Mouse (Mus musculus) ES-E14 (cell line): ENCODE measurements around the gene Lingo1. TPM values are rescaled to one million over a fixed set of nuclear protein-coding genes. Genes with fewer than 3 reads are reported as not detected.

Experiments used
- DNase-seq: peaks from one replicate; pipeline ENCODE4 v3.0.0-alpha.2; 2013; ENCODE audit warnings: low read depth, low spot score
- H3K27ac ChIP-seq: 2 replicates; pipeline ENCODE4 v1.5.1; 2012; ENCODE audit warnings: low read depth, mild to moderate bottlenecking, low read length, moderate library complexity, mixed read lengths; ENCODE audit not compliant: poor library complexity, insufficient read depth, severe bottlenecking
- H3K36me3 ChIP-seq: 2 replicates; pipeline ENCODE4 v1.6.1; 2012; ENCODE audit warnings: mild to moderate bottlenecking, low read length, moderate library complexity, mixed read lengths; ENCODE audit not compliant: control insufficient read depth, poor library complexity, insufficient read depth, severe bottlenecking
- H3K4me1 ChIP-seq, 2 experiments: fragments of 150-350 bp in 1 of 2; sonication (generic) in 1 of 2; 2 replicates each; pipeline ENCODE4 v1.6.1; 2012; ENCODE audit warnings: low read length in 2 of 2, mild to moderate bottlenecking in 1 of 2, mixed read lengths in 1 of 2; ENCODE audit not compliant: control insufficient read depth in 2 of 2, insufficient read depth in 2 of 2, poor library complexity in 1 of 2
- H3K4me3 ChIP-seq, 2 experiments: fragments of 150-350 bp in 1 of 2; sonication (generic) in 1 of 2; 2 replicates each; pipeline ENCODE4 v1.5.1; 2012; ENCODE audit warnings: low read length in 2 of 2, low read depth in 1 of 2, mild to moderate bottlenecking in 1 of 2, mixed read lengths in 1 of 2; ENCODE audit not compliant: insufficient read depth in 1 of 2, poor library complexity in 1 of 2, severe bottlenecking in 1 of 2
- H3K9ac ChIP-seq: 2 replicates; pipeline ENCODE4 v1.6.1; 2012; ENCODE audit warnings: low read depth, mild to moderate bottlenecking, low read length, mixed read lengths; ENCODE audit not compliant: poor library complexity, insufficient read depth, severe bottlenecking
- H3K9me3 ChIP-seq: fragments of 150-350 bp; sonication (generic); 2 replicates; pipeline ENCODE4 v1.6.1; 2012; ENCODE audit warnings: low read depth, mild to moderate bottlenecking, low read length; ENCODE audit not compliant: control insufficient read depth, insufficient read depth
- CHD2 ChIP-seq: IDR thresholded peaks from 2 replicates; pipeline ENCODE4 v1.6.1; 2014; ENCODE audit warnings: mild to moderate bottlenecking, low read depth, low read length, inconsistent platforms
- HCFC1 ChIP-seq: IDR thresholded peaks from 2 replicates; pipeline ENCODE4 v1.6.1; 2012; ENCODE audit warnings: low read length, inconsistent platforms, borderline replicate concordance; ENCODE audit not compliant: insufficient read depth
- MAFK ChIP-seq: IDR thresholded peaks from 2 replicates; pipeline ENCODE4 v1.6.1; 2014; ENCODE audit warnings: mild to moderate bottlenecking, low read depth, low read length, inconsistent platforms; ENCODE audit not compliant: insufficient read depth
- ZC3H11A ChIP-seq: IDR thresholded peaks from 2 replicates; pipeline ENCODE4 v1.6.1; 2012; ENCODE audit warnings: low read depth, mild to moderate bottlenecking, inconsistent platforms, low read length, borderline replicate concordance
- ZNF384 ChIP-seq: IDR thresholded peaks from 2 replicates; pipeline ENCODE4 v1.6.1; 2012; ENCODE audit warnings: low read depth, low read length, inconsistent platforms
- in situ Hi-C, 2 experiments: fragments of 600-800 bp; cut with MboI; formaldehyde crosslinking; loops; one replicate each; pipeline ENCODE4 v1.15.1; 2025; ENCODE audit warnings: low sequenced_read_pairs in 2 of 2, inconsistent platforms in 1 of 2; ENCODE audit not compliant: unreplicated experiment in 2 of 2
- total RNA-seq: library from RNA; depleted of rRNA; stranded (reverse); fragments of 300-350 nt; gene quantifications from 2 replicates; pipeline ENCODE4 v1.2.3, GENCODE M21; 2012

Lingo1 gene
- total RNA-seq, 1 experiment: 1.3 TPM

DNA sequence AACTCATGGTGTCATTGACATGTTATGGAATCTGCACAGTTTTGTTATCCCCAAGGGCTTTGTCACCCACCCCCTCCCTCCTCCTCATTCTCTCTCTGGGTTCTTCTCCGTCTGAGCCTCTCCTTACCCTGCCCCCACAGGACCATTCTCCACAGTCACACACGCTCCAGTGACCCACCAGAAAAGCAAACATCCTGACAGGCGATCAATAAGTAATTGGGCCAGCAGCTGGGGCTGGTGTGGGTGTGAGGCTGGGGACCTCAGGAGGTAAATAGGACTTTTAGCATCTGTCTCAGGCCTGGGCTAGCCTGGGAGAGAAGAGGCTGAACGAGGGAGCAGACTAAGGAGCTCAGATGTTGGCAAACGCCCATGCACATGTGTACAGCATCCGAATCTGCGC, 173.5 kb downstream of the Lingo1 start:
- Histone ChIP-seq H3K4me3 (no peak overlapping the region), H3K36me3 (no peaks in the 10 kb centered on the region), H3K9ac (no peak overlapping the region), H3K27ac (no peak overlapping the region), H3K9me3 (no peaks in the 10 kb centered on the region), H3K4me1 (peaks cover 0 to 15% of the 10 kb centered on the region in 2 experiments; a peak in 1 of 4 replicates)
- in situ Hi-C loops: no loop called here
- no peak for DNase-seq
- TF ChIP-seq ZC3H11A (no peak), CHD2 (no peak), MAFK (no peak), ZNF384 (no peak), HCFC1 (no peak)

DNA sequence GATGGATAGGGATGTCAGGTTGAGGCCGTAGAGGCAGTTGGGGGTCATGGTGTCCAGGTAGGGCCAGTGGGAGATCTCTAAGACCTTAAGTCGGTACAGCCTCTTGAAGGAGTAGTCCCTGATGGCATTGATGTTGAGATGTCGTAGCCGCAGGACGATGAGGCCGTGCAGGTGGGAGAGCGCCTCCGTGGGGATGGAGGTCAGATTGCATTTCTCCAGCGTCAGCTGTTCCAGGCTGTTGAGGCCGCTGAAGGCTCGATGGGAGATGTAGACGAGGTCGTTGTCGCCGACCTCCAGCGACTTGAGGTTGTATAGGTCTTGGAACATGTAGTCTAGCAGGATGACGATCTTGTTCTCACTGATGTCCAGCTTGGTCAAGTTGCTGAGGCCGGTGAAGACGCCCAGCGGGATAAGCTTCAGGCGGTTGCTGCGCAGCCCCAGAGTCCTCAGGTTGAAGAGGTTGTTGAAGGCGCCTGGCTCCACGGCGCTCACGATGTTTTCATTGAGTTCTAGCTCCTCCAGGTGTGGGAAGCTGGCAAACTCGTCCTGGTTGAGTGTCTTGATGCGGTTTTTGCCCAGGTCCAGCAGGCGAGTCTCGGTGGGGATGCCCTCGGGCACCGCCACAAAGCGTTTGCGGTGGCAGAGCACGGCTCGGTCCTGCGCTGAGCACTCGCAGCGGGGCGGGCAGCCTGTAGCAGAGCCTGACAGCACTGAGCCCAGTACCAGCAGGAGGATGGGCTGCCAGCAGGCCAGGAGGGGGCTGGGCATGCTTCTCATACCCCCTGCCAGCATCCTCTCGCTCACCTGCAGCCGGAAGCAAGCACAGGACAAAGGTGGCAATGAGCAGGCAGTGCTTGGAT, 175.5 kb downstream of the Lingo1 start:
- in situ Hi-C loops: no loop called here
- Histone ChIP-seq H3K36me3 (no peaks in the 10 kb centered on the region), H3K9ac (no peak overlapping the region), H3K27ac (no peak overlapping the region), H3K9me3 (no peaks in the 10 kb centered on the region), H3K4me1 (peaks cover 0 to 15% of the 10 kb centered on the region in 2 experiments; a peak in 1 of 4 replicates), H3K4me3 (peak overlapping the region; percentile 33 to 48; a peak in 2 of 4 replicates)
- TF ChIP-seq ZNF384 (no peak), CHD2 (no peak), MAFK (no peak), ZC3H11A (no peak), HCFC1 (no peak)
- DNase-seq: no peak

DNA sequence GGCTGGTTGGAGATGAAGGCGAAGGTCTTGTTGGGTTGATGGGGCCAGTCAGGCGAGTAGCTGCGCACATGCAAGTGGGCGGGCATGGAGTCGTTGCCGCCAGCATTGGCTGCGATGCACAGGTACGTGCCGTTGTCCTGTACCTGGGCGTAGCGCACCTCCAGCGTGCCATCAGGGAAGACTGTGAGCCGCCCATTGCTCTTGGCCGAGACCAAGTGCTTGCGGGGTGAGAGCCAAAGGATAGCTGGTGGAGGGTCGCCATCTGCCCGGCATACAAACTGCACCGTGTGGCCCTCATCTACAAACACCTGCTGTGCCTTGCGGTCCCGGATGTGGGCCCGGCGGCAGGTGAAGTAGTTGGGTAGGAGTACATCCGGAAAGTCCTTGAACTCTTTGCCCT, 176.6 kb downstream of the Lingo1 start:
- Histone ChIP-seq H3K36me3 (no peaks in the 10 kb centered on the region), H3K9ac (peak overlapping the region; percentile 11; the same call in 1 of the 2 replicates), H3K9me3 (no peaks in the 10 kb centered on the region), H3K4me3 (peak overlapping the region; percentile 33 to 48; a peak in 3 of 4 replicates), H3K27ac (no peak overlapping the region), H3K4me1 (peaks cover 0 to 15% of the 10 kb centered on the region in 2 experiments; a peak in 1 of 4 replicates)
- in situ Hi-C loops: no loop called here
- TF ChIP-seq HCFC1 (no peak), CHD2 (no peak)
- DNase-seq: no peak

DNA sequence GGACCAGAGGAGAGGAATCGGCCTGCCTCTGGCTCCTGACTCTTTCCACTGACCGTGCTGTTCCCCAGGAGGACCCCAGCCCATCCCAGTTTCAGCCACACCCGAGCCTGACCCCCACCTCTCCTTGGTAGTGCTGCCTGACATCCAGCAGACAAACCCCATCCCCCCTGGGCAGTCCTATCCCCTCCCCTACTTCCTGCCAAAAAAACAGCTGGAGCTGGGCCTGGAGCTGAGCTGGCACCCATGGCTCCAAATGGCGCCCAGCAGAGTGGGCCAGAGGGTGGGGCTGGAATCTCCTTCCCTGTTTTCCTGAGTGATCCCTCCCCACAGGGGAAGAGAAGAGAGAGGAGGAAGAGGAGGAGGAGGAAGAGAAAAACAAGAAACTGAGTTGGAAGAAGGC, 177.6 kb downstream of the Lingo1 start:
- TF ChIP-seq CHD2: no peak
- TF ChIP-seq ZC3H11A: no peak
- no peak for TF ChIP-seq ZNF384
- TF ChIP-seq MAFK: no peak
- no peak for TF ChIP-seq HCFC1
- Histone ChIP-seq H3K9me3 (no peaks in the 10 kb centered on the region), H3K9ac (no peak overlapping the region), H3K27ac (no peak overlapping the region), H3K36me3 (no peaks in the 10 kb centered on the region), H3K4me1 (peaks cover 0 to 15% of the 10 kb centered on the region in 2 experiments; a peak in 1 of 4 replicates), H3K4me3 (no peak overlapping the region)
- in situ Hi-C loops: no loop called here
- DNase-seq: no peak
